Mouse (Mus musculus): ENCODE data around the gene Zfp553.

Gene Zfp553

DNA sequence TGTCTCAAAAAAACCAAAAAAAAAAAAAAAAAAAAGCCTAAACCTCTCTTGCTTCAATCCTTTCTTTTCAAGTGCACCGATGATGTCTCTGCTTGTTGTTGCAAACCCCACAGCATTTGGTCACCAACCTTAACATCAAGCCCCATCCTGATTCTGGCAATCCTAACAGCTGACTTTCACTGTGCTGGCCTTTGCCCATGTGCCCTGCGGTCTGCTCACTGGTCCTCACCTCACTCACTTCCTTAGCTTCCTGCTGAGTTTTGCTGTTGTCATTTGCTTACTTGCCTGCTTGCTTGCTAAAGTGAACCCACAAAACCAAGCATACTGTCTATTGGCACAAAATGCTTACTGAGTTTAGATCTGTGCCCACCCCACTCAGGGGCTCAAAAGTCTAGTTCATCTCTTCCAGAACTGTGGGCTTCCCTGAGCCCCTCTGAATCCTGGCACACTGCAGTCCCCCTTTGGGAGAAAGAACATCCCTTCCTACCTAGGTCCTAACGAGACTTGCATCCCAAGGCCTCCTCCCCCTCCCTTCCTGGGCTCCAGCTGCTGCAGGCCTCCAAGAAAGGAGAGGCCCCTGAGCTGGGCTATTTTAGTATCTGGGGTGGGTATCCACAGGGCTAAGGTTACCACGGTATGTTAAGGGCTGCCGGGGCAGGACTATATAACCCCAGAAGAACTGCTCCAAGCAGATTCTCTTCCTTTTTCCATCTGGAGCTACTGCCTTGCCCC is 21.7 kb upstream of the Zfp553 start:
- DNase-seq (ENCODE audit: low spot score in 2 of 2): no peak

DNA sequence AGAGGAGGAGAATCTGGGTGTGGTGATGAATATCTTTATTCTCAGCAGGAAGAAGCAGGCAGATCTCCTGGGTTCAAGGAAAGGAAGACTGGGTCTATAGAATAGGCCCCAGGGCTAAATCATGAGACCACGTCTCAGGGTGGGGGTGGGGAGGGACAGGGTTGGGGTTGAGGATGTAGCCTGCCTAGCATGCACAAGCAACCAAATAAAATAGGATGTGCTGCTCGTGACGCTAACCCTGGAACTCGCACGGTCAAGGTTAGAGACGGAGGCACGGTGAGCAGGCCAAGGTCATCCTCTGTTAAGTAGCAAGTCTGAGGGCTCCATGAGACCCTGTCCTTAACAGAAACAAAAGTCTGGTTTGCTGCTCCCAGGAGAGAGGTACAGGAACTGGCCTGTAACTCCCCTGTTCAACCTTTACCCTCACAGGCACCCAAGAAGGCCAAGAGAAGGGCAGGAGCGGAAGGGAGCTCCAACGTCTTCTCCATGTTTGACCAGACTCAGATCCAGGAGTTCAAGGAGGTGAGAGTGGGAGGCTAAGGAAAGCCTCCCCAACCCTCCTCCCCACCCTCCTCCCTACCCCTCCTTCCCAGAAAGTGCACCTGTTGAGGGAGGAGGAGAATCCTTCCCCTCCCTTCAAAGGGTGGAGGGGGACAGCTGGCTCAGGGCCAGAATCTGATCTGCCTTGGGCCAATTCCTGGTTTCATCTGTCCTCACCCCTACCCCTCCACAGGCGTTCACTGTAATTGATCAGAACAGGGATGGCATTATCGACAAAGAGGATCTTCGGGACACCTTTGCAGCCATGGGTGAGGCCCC is 20.2 kb upstream of the Zfp553 start:
- no peak for DNase-seq (ENCODE audit: low spot score in 2 of 2)

DNA sequence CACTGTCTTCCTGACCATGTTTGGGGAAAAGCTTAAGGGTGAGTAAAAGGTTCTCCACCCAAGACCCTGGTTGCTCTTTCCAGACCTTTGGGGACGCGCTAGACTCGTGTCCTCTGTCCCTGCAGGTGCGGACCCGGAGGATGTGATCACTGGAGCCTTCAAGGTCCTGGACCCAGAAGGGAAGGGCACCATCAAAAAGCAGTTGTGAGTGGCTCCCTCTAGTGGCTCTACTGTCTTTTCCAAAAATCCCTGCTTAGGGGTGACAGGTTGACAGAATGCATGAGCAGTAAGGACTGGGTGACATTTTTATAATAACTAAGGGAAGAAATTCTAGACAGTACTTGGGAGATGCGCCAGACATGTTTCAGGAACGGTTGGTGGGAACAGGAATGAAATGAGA is 19.4 kb upstream of the Zfp553 start:
- no peak for DNase-seq (ENCODE audit: low spot score in 2 of 2)

DNA sequence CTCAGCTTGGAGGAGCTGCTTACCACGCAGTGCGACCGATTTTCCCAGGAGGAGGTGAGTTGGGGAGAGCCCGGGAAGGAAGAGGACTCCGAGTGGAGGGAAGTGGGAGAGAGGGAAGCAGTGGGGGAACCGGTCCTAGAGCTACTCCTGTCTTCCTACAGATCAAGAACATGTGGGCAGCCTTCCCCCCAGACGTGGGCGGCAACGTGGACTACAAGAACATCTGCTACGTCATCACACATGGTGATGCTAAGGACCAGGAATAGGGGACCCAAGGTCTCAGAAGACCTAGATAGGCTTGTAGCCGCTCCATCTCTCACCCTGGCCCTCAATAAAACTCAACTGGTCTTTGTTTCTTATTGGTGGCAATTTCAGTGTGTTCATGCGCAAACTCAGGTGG is 18.9 kb upstream of the Zfp553 start:
- DNase-seq (ENCODE audit: low spot score in 2 of 2): no peak

DNA sequence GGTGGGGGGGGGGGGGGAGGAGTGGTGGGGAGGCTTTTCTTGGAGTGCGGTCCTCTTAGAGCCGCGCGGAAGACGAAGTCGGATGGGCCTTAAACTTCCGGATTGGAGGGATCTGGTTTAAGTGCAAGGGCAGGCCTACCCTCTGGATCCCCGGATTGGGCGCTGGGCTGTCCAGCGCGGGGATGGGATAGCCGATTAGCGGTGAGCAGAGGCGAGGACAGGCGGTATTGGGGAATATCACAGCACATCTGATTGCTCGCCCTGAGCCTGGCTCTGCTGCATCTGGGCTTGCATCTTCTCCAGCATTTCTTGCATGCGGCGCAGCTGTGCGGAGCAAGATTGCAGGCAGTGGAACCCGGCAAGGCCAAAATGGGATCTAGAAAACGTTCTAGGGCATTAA is 18.3 kb upstream of the Zfp553 start:
- DNase-seq (ENCODE audit: low spot score in 2 of 2): no peak

DNA sequence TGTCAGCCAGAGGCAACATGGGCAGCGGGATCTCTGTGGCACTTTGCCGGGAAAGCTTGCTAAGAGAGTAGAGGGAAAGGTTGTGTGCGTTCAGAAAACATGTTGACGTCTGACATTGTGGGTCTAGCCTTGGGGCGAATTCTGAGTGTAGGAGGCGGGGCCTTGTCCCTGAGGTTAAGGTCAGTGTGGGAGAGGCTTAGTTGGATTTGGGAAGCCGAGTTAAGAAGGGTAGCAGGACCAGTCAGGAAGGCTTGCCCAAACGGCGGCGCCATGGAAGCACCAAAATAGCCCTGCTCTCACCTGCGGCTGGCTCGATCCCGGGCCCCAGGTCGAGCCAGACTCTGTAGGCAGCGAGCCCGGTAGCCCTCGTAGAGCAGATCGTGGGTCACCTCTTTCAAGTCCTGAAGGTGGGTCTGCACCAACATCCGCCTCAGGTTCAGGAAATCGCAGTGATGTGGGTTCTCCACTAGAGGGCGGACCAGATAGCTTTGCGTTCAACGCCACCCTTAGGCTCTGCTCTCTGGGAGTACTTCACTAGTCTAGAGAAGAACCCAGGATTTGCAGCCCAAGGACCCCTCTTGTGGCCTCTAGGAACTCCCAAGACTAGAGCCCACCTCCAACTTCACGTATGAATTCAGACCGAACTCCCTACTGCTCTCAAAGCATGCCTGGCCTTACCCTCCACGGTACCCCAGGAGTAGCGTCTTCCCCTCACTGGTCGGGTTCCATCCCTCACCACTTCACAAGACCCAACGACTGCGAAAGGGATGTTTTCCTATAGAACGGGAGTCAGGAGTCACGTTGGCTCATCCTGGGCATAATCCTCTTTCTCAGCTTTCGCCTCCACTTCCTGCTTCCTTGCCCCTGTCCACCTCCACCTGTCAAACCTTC is 17.6 kb upstream of the Zfp553 start:
- peak; percentile 51 to 64 for DNase-seq (ENCODE audit: low spot score in 2 of 2)

DNA sequence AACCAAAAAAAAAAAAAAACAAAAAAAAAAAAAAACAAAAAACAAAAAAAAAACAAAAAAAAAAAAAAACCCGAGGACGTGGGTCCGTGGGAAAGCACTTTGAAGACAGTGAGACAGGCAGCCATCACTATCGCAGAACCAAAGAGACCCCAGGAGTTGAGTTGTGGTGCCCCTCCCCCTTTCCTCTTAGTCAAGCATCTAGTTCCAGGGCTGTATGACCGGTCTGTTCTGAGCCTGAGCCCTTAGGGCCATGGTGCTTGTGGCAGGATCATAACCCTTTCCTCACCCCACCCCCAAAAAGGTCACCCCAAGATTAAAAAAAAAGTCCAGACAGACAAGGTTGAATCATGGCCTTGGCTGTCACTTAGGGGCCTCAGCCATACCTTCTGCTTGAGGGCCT is 16.6 kb upstream of the Zfp553 start:
- DNase-seq (ENCODE audit: low spot score in 2 of 2): no peak

DNA sequence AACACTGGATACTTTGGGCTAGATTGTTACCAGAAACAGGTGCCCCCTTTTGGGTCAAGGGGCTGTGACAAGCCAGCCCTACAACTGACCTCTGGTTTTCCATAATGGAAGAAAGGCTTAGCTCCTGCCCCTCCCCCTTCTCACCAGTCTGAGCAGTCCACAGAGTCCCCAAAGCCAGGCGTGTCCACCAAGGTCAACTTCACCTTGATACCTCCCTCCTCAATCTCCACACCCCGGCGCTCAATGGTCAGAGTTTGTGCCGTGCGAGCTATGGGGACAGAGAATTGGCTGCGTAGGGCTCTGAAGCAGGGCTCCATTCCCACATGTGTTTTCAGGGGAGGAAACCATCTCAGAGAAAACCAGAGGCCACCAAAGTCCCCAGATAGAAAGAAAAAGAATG is 15.4 kb upstream of the Zfp553 start:
- no peak for DNase-seq (ENCODE audit: low spot score in 2 of 2)

DNA sequence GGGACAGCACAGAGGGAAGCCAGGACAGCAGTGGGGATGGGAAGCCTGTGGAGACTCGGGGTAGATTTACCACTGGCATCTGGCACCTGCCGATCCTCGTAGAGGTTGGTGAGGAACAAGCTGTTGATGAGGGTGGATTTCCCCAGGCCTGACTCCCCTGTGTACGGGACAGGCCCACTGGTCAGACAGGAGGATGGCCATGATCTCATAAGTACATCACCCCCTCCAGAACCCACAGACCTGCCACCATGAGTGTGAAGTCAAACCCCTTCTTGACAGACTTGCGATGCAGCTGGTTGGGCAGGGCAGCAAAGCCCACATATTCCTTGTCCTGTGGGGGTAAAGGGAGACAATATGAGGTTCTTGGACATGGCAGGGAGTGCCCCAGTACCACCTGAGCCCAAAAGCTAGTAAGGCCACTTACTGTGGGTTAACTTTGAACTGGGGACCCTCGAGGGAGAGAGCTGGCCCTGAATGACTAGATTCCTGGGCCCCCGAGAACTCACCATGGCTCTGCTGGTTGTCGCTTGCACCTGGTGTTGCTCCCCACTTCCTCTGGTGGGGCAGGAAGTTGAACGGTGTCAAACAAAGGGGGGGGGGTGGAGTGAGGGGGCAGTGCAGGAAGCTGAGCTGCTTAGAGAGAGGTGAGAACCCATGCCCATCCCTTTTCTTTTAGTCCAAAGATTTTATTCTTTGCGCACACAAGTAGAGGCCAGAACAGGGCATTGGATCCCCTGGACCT is 14.8 kb upstream of the Zfp553 start:
- DNase-seq (ENCODE audit: low spot score in 2 of 2): no peak

DNA sequence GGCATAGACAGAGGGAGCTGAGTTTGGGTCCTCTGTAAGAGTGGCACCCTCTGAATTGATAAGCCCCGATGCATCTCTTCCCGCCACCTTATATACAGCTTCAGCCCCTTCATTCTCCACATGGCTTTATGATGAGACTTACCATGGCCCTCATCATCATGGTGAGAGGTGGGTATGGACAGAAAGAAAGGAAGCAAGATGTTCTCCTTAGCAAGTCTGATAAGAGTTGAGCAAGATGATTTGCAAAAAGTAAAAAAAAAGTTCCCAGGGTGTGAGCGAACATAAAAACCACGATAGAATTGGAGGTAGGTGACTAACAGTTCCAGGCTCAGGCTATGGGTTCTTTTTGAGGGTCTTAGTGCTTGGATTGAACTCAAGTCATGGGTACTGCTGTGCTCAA is 14.2 kb upstream of the Zfp553 start:
- DNase-seq (ENCODE audit: low spot score in 2 of 2): no peak

DNA sequence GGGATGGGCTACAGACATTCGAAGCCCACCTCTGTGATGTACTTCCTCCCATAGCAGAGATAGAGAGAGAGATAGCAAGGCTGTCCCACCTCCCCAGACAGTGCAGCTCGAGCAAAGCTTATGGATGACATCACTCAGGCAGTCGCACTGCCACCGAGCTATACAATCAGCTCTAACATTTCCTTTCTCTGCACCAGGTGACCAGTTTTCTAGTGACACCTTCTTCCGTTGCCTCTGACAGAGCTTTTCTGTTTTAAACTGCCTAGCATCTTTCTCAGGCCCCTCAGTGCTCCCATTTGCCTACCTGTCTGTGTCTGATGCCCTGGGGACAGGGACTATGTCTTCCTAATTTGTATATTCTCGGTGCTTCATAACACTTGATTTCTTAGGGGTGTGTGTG is 12.4 kb upstream of the Zfp553 start:
- no peak for DNase-seq (ENCODE audit: low spot score in 2 of 2)

DNA sequence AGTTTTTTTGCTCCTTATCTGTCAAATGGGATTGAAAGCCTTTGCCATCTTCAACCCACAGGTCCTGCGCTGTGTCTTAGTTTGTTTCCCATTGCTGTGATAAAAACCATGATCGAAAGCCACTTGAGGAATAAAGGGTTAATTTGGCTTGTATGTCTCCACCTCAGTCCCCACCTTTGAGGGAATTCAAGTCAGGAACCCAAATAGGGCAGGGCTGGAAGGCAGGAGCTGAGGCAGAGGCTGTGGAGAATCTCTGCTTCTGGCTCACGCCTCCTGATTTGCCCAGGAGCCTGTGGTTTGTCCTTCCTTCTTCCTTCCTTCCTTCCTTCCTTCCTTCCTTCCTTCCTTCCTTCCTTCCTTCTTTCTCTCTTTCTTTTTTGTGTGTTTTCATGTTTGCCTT is 9.8 kb upstream of the Zfp553 start:
- no peak for DNase-seq (ENCODE audit: low spot score in 2 of 2)

DNA sequence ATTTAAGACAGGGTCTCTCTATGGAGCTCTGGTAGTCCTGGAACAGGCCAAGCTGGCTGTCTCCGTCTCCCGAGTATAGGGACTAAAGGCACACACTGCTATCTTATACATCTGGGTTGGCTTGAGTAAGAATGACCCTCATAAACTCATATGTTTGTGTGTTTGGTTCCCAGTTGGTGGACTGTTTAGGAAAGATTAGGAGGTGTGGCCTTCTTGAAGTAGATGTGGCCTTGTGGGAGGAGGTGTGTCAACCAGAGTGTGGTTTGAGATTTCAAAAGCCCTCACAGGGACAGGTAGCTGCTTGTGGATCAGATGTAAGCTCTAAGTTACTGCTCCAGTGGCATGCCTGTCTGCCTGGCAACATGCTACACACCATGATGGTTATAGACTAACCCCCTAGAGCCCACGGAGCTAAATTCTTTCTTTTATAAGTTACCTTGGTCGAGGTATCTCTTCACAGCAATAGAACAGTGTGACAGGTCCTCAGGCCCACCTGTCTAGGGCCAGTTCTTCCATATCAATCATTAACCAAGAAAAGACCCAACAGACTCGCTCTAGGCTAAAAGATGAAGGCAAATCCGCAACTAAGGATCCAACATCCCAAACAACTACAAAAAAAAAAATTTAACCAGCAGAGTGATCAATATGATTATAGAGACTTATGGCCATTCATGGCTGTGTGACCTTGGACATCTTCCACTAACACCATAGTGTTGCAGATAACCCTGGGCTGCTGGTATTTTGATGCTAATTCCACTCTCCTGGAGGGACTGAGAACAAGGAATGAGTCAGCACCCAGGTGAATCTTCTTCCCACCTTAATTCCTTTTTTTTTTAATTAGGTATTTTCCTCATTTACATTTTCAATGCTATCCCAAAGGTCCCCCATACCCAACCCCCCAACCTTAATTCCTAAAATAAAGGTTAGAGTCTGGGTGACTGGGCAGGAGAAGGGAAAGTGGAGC is 9.1 kb upstream of the Zfp553 start:
- DNase-seq (ENCODE audit: low spot score in 2 of 2): no peak

DNA sequence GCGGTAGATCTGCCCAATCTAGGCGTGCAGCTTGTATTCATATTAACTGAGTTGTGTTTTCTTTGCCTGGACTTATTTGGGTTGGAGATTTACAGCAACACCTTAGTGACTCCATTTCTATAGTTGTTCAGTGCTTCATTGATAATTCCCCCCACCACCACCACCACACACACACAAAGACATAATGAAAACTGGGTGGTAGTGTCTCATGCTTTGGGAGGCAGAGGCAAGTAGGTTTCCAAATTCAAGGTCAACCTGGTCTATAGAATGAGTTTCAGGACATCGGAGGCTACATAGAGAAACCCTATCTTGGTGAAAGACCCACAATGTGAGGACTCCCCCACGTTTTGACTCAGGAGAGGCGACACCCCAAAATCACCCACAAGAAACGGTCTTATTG is 8.2 kb upstream of the Zfp553 start:
- DNase-seq (ENCODE audit: low spot score in 2 of 2): no peak

DNA sequence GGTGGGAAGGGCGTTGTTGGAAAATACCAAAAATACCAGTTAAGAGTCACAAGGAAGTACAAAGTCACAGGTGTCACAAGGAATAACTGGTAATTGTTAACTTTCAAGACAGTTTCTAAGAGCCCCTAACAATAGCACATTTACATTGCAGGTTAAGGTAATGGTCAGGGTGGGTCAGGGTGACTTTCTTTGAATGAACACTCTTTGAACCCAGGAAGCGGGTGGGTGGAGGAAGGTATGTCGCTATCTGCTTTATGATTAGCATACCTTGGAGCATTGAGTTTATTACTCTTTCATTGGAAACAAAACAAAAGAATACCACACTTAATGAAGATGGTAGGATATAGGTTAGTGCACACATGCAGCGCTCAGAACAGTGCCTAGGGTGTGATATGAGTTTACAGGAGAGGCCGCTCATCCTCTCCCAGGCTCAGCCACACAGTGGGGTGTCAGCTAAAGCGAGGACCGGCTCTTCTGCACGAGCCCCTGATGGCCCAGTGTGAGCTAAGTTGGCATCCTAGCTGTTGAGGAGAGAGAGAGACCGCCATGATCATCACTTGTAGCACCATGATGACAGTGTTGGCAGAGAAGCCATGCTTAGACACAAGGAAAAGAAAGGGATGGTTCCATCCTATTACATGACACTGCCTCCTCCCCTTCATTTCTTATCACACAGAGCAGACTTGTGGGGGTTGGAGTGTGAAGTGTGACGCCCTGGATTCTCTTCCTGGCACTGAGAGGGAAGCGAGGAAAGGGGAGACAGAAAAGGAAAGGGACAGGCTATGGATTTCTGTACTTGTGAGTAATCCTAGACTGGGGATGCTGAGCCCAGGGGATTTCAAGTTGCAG is 7.5 kb upstream of the Zfp553 start:
- DNase-seq (ENCODE audit: low spot score in 2 of 2): no peak

DNA sequence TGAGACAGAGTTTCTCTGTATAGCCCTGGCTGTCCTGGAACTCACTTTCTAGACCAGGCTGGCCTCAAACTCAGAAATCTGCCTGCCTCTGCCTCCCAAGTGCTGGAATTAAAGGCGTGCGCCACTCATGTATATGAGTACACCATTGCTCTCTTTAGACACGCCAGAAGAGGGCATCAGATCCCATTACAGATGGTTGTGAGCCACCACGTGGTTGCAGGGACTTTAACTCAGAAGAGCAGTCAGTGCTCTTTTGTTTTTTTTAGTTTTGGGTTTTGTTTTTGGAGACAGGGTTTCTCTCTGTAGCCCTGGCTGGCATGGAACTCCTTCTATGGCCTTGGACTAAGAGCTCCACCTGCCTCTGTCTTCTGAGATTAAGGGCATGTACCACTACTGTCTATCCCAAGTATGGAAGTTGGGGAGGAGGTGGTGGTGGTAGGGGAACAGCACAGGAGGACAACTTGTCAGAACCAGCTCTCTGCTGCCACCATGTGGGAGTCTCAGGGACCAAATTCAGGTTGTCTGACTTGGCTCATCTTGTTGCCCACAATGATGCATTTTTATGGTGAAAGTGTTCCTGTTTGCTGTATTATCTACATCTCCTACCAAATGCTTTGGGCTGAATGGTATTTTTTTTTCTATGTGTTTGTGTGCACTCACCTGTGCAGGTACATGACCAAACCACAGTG is 4.1 kb upstream of the Zfp553 start:
- DNase-seq (ENCODE audit: low spot score in 2 of 2): peak; percentile 72 to 76

DNA sequence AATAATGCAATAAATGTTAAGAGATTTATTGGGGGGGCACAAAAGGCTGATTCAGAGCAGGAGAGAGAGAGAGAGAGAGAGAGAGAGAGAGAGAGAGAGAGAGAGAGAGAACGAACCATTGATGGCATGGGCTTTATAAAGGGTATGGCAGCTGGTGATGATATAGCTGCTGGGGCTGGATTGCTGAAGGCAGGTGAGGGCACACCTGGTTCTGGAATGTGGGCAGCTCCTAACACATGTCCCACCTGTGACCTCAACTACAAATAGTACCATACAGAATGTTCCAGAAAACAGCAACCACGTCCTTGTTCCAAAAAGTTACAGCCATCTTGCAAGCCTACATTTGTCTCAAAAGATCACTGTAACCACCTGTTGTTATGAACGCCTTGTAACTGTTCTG is 1.5 kb upstream of the Zfp553 start:
- no peak for DNase-seq (ENCODE audit: low spot score in 2 of 2)

DNA sequence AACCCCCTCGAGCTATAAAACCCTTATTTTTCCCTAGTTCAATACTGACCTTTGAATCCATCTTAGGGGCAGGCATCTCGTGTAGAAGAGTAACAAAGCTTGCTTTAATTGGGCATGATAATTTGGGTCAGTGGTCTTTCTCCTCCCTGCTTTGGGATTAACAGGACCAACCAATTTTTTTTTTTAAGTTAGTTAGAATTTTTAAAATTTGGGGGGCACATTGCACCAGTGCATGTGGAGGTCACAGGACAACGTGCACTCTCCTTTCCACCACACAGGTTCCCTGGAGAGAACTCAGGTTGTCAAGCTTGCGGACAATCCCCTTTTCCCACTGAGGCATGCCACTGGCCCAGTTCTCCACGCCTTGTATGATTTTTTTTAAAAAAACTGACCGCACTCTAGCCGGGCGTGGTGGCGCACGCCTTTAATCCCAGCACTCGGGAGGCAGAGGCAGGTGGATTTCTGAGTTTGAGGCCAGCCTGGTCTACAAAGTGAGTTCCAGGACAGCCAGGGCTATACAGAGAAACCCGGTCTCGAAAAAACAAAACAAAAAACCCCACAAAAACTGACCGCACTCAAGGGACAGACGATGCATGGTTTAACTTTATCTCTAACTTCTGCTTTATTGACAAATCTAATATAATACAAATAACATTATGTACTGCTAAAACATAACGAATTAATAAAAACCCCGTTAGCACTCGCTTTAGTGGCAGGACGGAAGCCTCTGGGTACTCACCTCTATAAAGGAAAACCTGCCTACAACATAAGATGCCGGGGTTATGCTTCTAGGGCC is 837 bp upstream of the Zfp553 start:
- DNase-seq (ENCODE audit: low spot score in 2 of 2): no peak
